Mouse (Mus musculus) inflammation-experienced regulatory T-cells, adult 6 months (primary cell): ENCODE data around the gene Uox. TPM values are rescaled to one million over a fixed set of nuclear protein-coding genes. Genes with fewer than 3 reads are reported as not detected.

Experiments used
- polyA plus RNA-seq, 3 experiments: library from polyadenylated mRNA; unstranded; fragments of 100-300 nt; shearing (Covaris generic); gene quantifications; one replicate each; pipeline ENCODE4 v1.2.1; 2017

Uox gene
- polyA plus RNA-seq, 3 experiments from 2014 or later: 0.13 TPM; not detected in 2

Other genes with a start within 250 kb of the Uox start
- gene Ssx2ip, start 165.8 kb upstream of the Uox start, polyA plus RNA-seq: 1 to 10 TPM in 2 of 3 experiments, under 1 TPM in 1; 0.91 to 1.3 (median 1.1) TPM
- 10 to 100 TPM in 1 of 3 experiments, 1 to 10 TPM in 2; 5.9 to 10.2 (median 7.2) TPM for gene Ctbs, start 120.6 kb upstream of the Uox start, polyA plus RNA-seq
- 10 to 100 TPM in 1 of 3 experiments, 1 to 10 TPM in 2; 7.9 to 10.4 (median 9.6) TPM for gene Spata1, start 70.7 kb upstream of the Uox start, polyA plus RNA-seq
- gene Gng5, start 70.6 kb upstream of the Uox start, polyA plus RNA-seq: 100 to 1,000 TPM; 359 to 368 (median 360) TPM
- gene Rpf1, start 49.0 kb upstream of the Uox start, polyA plus RNA-seq: 10 to 100 TPM; 47.4 to 53.6 (median 50.6) TPM
- not detected for gene Dnase2b, start 45.2 kb downstream of the Uox start, polyA plus RNA-seq
- not detected for gene 4930503B20Rik, start 80.9 kb downstream of the Uox start, polyA plus RNA-seq
- under 1 TPM in 1 of 3 experiments, not detected in 2; 0.78 TPM for gene Samd13, start 115.2 kb downstream of the Uox start, polyA plus RNA-seq
- gene Prkacb, start 242.6 kb downstream of the Uox start, polyA plus RNA-seq: 100 to 1,000 TPM; 115 to 151 (median 125) TPM